ENCODE assay signal across 15 mouse cellular contexts in the genomic region with DNA sequence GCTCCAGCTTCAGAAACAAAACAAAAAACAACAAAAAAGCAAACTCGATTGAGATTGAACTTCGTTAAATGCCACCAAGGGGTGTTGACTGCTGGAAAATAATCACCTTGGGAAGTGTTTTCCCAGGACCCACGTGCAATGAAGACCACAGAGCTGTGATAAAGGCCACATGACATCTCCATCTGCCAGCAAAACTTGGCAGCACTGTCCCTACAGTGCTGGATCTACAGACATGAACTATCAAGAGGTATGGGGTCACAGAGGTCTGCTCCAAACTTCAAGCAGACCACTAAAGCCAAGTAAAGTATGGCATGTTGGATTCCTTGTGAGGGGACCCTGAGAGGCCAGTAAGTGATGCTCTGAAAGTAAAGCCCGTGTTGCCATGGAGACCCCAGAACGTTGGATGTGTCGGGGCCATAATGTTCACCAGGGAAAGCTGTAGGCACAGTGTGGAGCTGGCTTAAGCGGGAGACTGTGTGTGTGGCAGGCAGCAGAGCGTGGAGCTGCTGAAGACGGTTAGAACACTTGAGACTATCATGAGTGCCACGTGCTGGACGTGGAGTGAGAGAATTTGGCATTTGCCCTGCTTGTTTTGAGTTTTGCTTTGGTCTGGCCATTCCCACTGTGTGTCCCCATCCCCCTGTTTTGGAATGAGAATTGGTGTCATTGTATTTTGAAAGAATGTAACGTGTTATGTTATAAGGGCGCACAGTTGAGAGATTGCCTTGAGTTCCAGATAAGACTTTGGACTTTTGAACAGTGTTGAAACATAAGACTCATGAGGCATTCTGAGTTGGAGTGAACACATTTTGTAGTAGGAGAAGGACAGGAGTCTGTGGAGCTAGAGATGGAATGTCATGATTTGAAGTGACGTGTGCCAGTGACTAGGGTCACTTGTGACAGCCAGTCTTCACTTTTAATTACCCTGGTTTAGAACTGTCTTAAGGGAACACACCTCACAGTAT. TPM values are rescaled to one million over a fixed set of nuclear protein-coding genes. Genes with fewer than 3 reads are reported as not detected.
DNase-seq lines count a peak whose midpoint lies in the region; ATAC-seq and TF ChIP-seq lines count a peak whose summit lies in the region.
"Had no signal": no experiment of that assay in that cellular context is flagged by ENCODE, and none has a peak within 500 bp of the region (broad histone marks: within the 10 kb centered on the region; RNA-seq: fewer than 3 reads in every experiment).

No protein-coding gene starts in this region.

- H3K36me3 ChIP-seq in heart, postnatal 0 days (replicated peaks; ENCODE audit: control insufficient read depth, insufficient read depth, low read length) = no peaks in the 10 kb centered on the region
- peaks cover 13% of the 10 kb centered on the region for H3K36me3 ChIP-seq in midbrain, embryonic 10.5 days
- no peaks in the 10 kb centered on the region for H3K36me3 ChIP-seq in midbrain, embryonic 14.5 days (ENCODE audit: control insufficient read depth, insufficient read depth, low read length)
- H3K36me3 ChIP-seq: hindbrain, embryonic 13.5 days; neural tube, embryonic 13.5 days had no signal

- H3K4me2 ChIP-seq in heart, postnatal 0 days (ENCODE audit: low read depth, low read length) = peak overlapping the region; percentile 26; the same call in 1 of the 2 replicates
- H3K4me2 ChIP-seq in midbrain, embryonic 14.5 days (ENCODE audit: low read length) = no peak overlapping the region
- H3K4me2 ChIP-seq: hindbrain, embryonic 13.5 days; neural tube, embryonic 13.5 days had no signal

- H3K4me1 ChIP-seq in heart, postnatal 0 days (ENCODE audit: control insufficient read depth, insufficient read depth) = peaks cover 22% of the 10 kb centered on the region
- H3K4me1 ChIP-seq in midbrain, embryonic 10.5 days = peaks cover 9% of the 10 kb centered on the region
- H3K4me1 ChIP-seq in midbrain, embryonic 14.5 days (ENCODE audit: control insufficient read depth, insufficient read depth, low read length) = no peaks in the 10 kb centered on the region
- H3K4me1 ChIP-seq: hindbrain, embryonic 13.5 days; neural tube, embryonic 13.5 days had no signal

- peak; percentile 16 to 32 for DNase-seq in heart, adult 18-20 months
- DNase-seq in heart, adult 8-10 months (ENCODE audit: low spot score) = no peak
- DNase-seq in brain, adult 2 months (ENCODE audit: low read depth, low spot score) = peak; percentile 41
- DNase-seq in heart, postnatal 0 days (ENCODE audit: low spot score) = peak; percentile 76
- peak; percentile 38 for DNase-seq in lung, postnatal 10 days
- DNase-seq in urinary bladder, adult 2 months (ENCODE audit: low spot score) = no peak
- no peak for DNase-seq in midbrain, embryonic 10.5 days (ENCODE audit: low spot score)
- DNase-seq in midbrain, embryonic 14.5 days = no peak
- DNase-seq: cerebellum, adult 18-20 months; gastrocnemius, postnatal 25 days; liver had no signal

- TF ChIP-seq EP300 in heart, postnatal 0 days (IDR thresholded peaks at IDR 0.05; ENCODE audit: low read depth) = peak; percentile 85

- H3K4me3 ChIP-seq in heart, postnatal 0 days (ENCODE audit: low read depth, low read length) = no peak overlapping the region
- H3K4me3 ChIP-seq in midbrain, embryonic 10.5 days = no peak overlapping the region
- no peak overlapping the region for H3K4me3 ChIP-seq in midbrain, embryonic 14.5 days (replicated peaks; ENCODE audit: low read depth, low read length)
- H3K4me3 ChIP-seq: erythroblast, embryonic 14.5 days; hindbrain, embryonic 13.5 days; layer of hippocampus, adult 2 months; neural tube, embryonic 13.5 days had no signal

- 30% methylated on average over 14 of the region's 14 CpGs for WGBS in heart, postnatal 0 days
- 74% methylated on average over 14 of the region's 14 CpGs for WGBS in midbrain, embryonic 10.5 days
- WGBS in midbrain, embryonic 14.5 days = 65% methylated on average over 14 of the region's 14 CpGs

- H3K27me3 ChIP-seq in heart, postnatal 0 days (ENCODE audit: control insufficient read depth, insufficient read depth, low read length) = no peaks in the 10 kb centered on the region
- H3K27me3 ChIP-seq in midbrain, embryonic 10.5 days (ENCODE audit: low read depth, poor library complexity, severe bottlenecking) = no peaks in the 10 kb centered on the region
- H3K27me3 ChIP-seq in midbrain, embryonic 14.5 days (ENCODE audit: control insufficient read depth, insufficient read depth, low read length) = no peaks in the 10 kb centered on the region
- H3K27me3 ChIP-seq: hindbrain, embryonic 13.5 days; neural tube, embryonic 13.5 days had no signal

- no peak overlapping the region for H3K9ac ChIP-seq in heart, postnatal 0 days (replicated peaks; ENCODE audit: low read depth, low read length)
- no peak overlapping the region for H3K9ac ChIP-seq in midbrain, embryonic 14.5 days (replicated peaks; ENCODE audit: low read length)
- H3K9ac ChIP-seq: hindbrain, embryonic 13.5 days; neural tube, embryonic 13.5 days had no signal

- H3K27ac ChIP-seq in heart, postnatal 0 days (ENCODE audit: low read depth) = peak overlapping the region; percentile 84
- no peak overlapping the region for H3K27ac ChIP-seq in midbrain, embryonic 10.5 days (replicated peaks)
- no peak overlapping the region for H3K27ac ChIP-seq in midbrain, embryonic 14.5 days (replicated peaks; ENCODE audit: low read depth, low read length)
- H3K27ac ChIP-seq: hindbrain, embryonic 13.5 days; layer of hippocampus, adult 2 months; neural tube, embryonic 13.5 days had no signal

- no peak for TF ChIP-seq CTCF in heart, postnatal 0 days (IDR thresholded peaks at IDR 0.05; ENCODE audit: low read depth)

- ATAC-seq in heart, postnatal 0 days (ENCODE audit: insufficient read depth, low read depth) = peak; percentile 88
- ATAC-seq in midbrain, embryonic 14.5 days (ENCODE audit: low FRiP score, low TSS enrichment) = no peak

- no peaks in the 10 kb centered on the region; the same call in 1 of the 2 replicates for H3K9me3 ChIP-seq in heart, postnatal 0 days (replicated peaks; ENCODE audit: control insufficient read depth, low read length)
- H3K9me3 ChIP-seq in midbrain, embryonic 10.5 days (replicated peaks) = peaks cover 14% of the 10 kb centered on the region
- H3K9me3 ChIP-seq in midbrain, embryonic 14.5 days (ENCODE audit: control insufficient read depth, low read length) = peaks cover 5% of the 10 kb centered on the region; the same call in 1 of the 2 replicates

RNA-seq across cellular contexts. Expression of a gene that starts 12.0 kb away (rescaled TPM):
- 10 to 100 TPM; 20.3 to 21.3 TPM for total RNA-seq in heart, adult 18-20 months (2021)
- 10 to 100 TPM; 20.2 to 23.1 (median 21.5) TPM for total RNA-seq in heart, adult 8-10 months (2022)
- 19.2 and 26.6 TPM in 2 replicates for total RNA-seq in heart, postnatal 0 days (2014; rRNA removed; ENCODE audit: low replicate concordance)
- 12.2 and 14.0 TPM in 2 replicates for polyA plus RNA-seq in heart, postnatal 0 days (2015; fragmentation: Nextera tagmentation; extraction: Ambion mirVana)
- 1.4 and 2.1 TPM in 2 replicates for polyA plus RNA-seq in urinary bladder, adult 2 months (2012; rRNA removed)
- polyA plus RNA-seq in midbrain, embryonic 10.5 days (2016; fragmentation: Nextera tagmentation; extraction: Ambion mirVana) = 2.4 TPM in 2 replicates
- polyA plus RNA-seq in midbrain, embryonic 14.5 days (2014; fragmentation: Nextera tagmentation; extraction: Ambion mirVana) = 1.4 and 2.1 TPM in 2 replicates

Comparison
In these comparisons a context has a peak if more than half of its experiments do, and no peak if none do; other contexts are left out.
1. DNase-seq: peak in heart, adult 18-20 months (2 of 2), brain, adult 2 months (single experiment), heart, postnatal 0 days (single experiment) and lung, postnatal 10 days (single experiment); none in heart, adult 8-10 months (single experiment), urinary bladder, adult 2 months (single experiment), midbrain, embryonic 10.5 days (single experiment) and midbrain, embryonic 14.5 days (single experiment).